Mouse (Mus musculus): ENCODE measurements around the gene Slfn5.
"Not testable (repeated sequence)": the region's sequence is repeated elsewhere in the genome, so short reads cannot be mapped to it uniquely, and the experiment has no call there.

Gene Slfn5

DNA sequence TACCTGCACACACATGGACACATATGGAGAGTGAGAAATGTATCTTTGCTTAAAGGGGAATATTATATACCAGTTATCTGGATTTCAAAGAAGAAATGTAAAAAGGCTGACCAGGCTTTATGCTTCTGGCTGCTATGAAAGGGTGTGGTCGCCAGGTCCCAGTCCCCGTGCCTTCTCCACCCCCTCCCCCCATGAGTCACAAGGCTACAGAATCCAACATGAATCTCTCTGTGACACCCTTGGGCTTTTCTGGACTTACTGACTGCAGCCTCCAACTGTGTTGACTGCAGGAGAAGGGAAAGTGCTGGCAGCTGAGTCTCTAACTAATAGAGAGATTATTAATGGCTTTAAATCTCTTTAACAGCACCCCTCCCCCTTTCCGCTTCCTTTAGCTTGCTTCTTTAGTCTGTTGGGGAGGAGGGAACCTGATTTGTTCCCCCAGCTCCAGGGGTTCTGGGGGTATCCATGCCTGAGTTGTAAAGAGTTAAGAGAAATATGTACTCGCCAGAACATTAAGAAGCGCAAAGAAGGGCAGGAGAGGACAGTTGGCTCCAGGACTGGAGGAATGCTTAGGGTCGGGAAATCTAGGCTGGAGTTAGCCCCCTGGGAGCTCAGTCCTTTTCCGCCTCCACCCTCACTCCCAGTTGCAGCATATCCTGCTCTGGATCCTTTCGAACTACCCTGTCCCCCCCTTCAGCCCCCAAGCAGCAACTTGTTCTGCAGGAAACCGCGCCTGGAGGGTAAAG, at the start of gene Slfn5:
Gene Slfn5 (plus strand): TSS at position 614 of the 746 bp plus-strand sequence.
- in situ Hi-C loops (cut with MboI) = no loop called here

DNA sequence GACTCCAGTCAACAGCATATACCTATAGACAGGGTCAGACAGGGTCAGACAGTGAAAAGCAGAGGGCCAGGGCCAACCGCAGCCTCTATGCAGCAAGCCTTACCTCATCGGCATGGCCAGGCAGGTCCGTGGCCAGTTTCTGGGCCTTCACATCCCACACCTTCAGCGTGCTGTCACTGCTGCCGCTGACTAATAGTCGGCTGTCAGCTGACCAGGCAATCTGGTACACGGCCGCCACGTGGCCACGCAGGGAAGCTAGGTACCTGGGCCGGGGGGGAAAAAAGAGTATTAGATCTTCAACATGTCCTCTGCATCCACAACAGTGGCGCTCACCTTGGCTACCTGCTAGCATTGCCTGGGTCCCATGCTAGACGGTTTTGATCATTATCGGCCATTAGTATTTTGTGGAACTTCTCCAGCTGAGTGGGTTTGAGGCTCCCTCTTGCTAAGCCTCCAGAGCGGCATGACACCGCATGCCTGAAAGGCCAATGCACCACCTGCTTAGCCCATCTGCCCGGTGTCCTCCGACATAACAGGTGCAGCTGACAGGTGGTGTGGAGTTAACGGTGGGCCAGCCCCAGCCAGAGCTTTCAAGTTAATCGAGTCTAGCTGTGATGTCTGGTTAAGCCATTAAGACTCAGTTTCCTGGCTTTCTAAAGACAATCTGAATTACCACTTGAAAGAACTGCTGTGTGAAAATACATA, 49.4 kb upstream of the Slfn5 start:
- in situ Hi-C loops (cut with MboI) = loop anchor here (25.0 kb wide), 1 partner anchor 286 kb away; the partner anchor contains the start of genes Slfn3 and Slfn4

DNA sequence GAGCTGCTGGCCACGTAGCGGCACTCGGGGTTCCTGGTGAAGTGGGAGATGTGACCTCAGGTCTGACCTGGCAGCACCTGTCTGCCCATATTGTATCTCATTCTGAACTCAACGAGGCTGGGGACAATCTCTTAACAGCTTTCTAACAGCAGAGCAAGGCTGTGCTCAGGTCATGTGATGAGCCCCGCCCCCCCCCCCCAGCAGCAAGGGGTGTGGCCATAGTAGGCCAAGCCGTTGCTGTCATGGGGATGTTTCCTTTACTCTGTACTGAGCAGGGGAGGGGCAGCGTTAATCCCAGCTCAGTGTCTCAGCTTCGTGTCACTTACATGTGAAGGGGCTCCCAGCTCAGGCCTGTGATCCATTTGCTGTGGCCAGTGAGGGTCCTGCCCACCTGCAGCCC, 46.2 kb upstream of the Slfn5 start:
- in situ Hi-C loops (cut with MboI) = loop anchor here (25.0 kb wide), 1 partner anchor 282 kb away; the partner anchor contains the start of genes Slfn3 and Slfn4

DNA sequence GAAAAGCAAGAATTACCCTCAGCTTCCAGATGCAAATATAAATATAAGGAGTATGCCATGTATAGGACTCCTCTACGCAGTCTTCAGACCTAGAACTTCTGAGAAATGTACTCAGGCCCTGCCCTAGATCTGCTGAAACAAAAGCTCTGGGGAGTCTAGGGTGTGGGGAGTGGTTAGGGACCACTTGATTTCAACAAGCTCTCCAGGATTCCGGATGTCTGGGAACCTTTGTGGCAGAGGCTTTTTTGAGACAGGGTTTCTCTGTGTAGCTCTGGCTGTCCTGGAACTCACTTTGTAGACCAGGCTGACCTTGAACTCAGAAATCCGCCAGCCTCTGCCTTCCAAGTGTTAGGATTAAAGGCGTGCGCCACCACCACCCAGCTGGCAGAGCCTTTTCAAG, 45.3 kb upstream of the Slfn5 start:
- in situ Hi-C loops (cut with MboI) = loop anchor here (25.0 kb wide), 1 partner anchor 281 kb away; the partner anchor contains the start of genes Slfn3 and Slfn4

DNA sequence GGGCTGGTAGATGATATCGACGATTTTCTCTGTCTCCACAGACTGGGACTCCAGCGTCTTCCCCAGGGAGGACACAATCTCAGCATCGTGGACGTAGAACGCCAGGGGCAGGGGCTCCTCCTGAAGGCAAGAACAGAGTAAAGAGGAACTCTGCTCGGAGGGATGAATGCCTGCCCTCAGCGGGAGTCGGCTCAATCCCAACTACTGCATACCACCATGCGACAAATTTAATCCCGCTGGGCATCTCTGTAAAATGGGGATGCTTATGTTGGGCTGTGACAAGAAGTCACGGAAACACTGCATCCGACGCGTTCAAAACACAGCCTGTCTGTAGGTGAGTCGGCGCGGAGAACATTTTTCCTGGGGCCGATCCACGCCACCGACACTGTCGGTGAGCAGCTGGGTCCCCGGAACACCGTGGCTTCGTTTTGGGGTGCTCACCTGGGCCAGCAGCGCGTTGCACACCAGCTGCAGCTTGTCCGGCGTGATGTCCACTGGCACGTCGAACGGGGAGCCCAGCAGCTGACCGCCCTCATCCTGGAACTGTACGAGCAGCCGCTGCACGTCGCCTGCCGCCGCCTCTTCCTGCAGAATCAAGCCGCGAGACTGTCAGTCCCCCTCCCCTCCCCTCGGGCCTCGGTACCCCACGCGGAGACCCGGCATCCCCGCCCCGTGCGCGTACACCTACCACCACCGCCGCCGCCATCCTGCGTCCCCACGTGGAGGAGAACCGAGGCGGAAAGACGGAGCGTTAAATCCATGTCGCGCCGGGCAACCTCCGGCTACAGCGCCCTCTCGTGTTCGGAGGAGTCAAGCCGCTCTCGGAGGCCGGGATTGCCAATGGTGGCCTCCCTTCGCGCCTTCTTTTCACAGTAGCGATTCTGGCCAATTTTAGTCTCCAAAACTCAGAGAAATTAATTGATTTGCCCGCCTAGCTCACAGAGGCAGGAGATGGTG, 43.2 kb upstream of the Slfn5 start, which contains the start of gene Nle1:
Gene Nle1 (minus strand): TSS at position 761 of the 957 bp plus-strand sequence.
- in situ Hi-C loops (cut with MboI) = loop anchor here (25.0 kb wide), 1 partner anchor 279 kb away; the partner anchor contains the start of genes Slfn3 and Slfn4

DNA sequence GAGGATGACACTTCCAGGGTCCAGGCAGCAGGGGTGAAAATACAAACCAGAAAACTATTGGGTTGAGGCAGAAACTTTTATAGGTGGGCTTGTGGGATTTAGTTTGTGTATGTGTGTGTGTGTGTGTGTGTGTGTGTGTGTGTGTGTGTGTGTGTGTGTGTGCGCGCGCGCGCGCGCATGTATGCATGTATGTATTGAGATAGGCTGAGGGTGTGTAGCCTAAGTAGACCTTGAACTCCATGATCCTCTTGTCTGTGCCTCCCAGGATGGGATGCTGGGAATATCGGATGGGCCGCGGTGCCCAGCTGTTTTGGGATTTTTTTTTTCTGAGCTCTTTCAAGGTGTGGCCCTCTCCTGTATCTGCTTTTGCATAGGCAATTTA, 42.5 kb upstream of the Slfn5 start:
- in situ Hi-C loops (cut with MboI) = loop anchor here (25.0 kb wide), 1 partner anchor 279 kb away; the partner anchor contains the start of genes Slfn3 and Slfn4

DNA sequence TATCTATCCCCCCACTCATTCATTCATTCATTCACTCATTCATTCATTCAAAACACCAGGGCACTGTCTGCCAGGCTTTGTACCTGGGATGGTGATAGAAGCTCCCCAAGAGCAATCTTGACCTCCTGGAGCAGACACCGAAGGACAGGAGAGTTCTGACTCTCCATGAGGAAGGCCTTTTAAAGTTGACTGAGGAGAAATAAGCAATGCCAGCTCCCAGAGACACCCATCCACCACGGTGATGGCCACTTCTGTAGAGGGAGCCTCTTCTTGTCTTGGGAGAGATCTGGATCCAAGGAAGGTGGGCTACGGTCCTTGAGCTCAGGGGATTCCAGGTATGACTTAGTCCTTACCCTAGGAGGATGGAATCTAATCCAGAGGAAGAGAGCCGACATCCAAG, 40.9 kb upstream of the Slfn5 start, which contains the start of gene Unc45b:
Gene Unc45b (plus strand): TSS at position 301 of the 400 bp plus-strand sequence.
- in situ Hi-C loops (cut with MboI) = loop anchor here (25.0 kb wide), 1 partner anchor 277 kb away; the partner anchor contains the start of genes Slfn3 and Slfn4

DNA sequence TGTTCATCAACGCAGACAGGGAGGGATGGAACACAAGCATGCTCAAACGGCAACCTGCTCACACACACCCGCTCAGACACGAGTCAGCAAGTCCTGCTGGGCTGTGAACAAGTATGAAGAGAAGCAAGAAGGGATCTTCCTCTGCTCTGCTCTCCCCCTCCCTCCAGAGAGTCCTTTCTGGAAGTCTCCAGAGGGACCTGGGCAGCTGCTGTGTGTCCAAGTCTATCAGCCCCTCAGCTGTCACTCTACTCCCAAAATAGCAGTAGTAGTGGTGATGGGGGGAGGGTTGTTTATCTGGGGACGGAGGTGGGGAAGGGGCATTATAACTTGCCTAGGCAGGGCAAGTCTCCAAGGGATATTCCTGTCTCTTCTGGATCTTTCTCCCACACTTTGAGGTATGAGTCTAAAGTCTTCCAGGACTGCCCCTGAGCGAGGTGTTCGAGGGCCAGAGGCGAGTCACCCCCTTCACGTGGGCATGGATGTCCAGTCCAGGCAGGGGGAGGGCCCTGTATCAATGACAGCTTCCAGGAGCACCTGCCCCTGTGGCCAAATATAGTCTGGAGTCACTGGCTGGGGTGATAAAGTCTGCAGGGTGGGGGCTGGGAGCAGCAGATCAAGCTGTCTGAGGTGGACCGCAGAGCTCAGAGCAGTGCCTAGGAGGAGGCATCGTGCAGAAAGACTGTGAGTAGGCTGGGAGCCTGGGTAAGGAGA, 40.3 kb upstream of the Slfn5 start:
- in situ Hi-C loops (cut with MboI) = loop anchor here (25.0 kb wide), 1 partner anchor 276 kb away; the partner anchor contains the start of genes Slfn3 and Slfn4

DNA sequence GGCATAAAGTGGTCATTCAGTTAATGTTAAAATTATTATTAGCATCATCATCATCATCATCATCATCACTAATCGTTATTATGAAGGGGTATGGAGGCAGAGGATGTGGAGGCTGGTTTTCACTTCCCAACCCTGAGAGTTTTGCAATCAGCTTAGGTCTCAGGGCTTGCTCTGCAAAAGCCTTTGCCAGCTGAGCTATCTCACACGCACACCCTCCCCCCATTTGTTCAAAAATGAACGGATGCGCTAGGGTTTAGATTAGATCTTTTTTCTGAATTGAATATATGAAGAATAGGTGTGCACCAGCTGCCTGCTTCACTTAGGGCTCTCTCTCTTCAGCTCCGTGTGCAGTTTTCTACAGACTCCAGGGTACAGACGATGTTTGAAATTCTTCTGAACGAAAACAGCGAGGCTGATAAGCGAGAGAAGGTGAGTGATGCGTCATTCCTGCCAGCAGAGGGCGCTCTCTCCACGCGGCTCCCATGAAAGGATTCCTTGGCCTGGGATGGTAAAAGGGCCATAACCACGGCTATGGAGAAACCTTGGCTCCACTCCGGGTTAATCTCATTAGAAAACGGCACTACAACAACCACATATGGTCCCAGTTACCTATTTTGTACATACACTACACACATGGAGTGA, 36.3 kb upstream of the Slfn5 start:
- in situ Hi-C loops (cut with MboI) = loop anchor here (5.0 to 25.0 kb wide), 2 partner anchors 47 to 272 kb away; partner anchors contain the start of genes Slfn3 and Slfn4

DNA sequence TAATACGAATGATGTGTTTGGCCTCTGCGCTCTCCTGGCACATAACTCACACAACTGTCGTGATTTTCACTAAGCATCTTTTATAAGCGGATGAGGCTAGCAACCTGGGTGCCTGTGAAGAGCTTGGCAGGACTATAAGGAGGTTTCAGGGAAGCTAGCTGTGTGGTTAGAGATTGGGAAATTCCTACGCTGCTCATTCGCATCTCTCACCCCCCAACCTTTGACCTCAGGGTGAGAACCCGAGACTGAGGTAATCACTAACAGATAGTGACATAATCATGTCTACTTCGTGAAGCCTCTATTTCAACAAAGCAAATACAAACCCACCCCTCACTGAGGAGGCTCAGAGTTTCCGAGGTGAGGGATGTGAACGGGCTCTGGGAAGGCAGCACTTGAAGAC, 30.4 kb upstream of the Slfn5 start:
- in situ Hi-C loops (cut with MboI) = loop anchor here (25.0 kb wide), 1 partner anchor 267 kb away; the partner anchor contains the start of genes Slfn3 and Slfn4

DNA sequence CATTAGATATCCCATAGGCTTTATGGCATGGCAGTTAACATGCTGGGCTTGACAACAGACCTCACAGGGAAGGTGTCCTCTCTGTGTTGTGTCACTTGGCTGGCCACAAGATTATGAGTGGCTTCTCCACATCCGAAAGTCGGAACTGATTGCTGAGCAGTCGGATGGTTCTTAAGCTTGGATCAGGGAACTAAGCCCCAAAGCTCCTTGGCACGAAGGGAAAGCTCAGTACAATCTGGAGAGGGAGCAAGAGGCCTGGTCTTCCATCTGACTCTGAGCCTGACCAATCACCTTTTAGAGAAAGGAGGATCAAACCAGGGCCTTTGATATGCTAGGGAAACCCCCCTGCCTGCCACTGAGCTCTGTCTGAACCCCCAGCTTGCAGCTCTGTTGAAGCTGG, 29.5 kb upstream of the Slfn5 start:
- in situ Hi-C loops (cut with MboI) = loop anchor here (25.0 kb wide), 1 partner anchor 266 kb away; the partner anchor contains the start of genes Slfn3 and Slfn4

DNA sequence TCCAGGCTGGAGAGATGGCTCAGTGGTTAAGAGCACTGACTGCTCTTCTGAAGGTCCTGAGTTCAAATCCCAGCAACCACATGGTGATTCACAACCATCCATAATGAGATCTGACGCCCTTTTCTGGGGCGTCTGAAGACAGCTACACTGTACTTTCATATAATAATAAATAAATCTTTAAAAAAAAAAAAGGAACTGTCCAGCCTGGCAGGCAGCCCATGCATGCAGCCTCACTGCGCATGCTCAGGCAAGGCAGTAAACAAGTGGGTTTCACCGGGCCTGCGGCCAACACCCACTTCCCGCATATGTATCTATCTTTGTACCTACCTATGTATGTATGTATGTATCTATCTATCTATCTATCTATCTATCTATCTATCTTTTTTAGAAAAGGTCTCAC, 27.2 kb upstream of the Slfn5 start:
- in situ Hi-C loops (cut with MboI) = loop anchor here (25.0 kb wide), 1 partner anchor 263 kb away; the partner anchor contains the start of genes Slfn3 and Slfn4

DNA sequence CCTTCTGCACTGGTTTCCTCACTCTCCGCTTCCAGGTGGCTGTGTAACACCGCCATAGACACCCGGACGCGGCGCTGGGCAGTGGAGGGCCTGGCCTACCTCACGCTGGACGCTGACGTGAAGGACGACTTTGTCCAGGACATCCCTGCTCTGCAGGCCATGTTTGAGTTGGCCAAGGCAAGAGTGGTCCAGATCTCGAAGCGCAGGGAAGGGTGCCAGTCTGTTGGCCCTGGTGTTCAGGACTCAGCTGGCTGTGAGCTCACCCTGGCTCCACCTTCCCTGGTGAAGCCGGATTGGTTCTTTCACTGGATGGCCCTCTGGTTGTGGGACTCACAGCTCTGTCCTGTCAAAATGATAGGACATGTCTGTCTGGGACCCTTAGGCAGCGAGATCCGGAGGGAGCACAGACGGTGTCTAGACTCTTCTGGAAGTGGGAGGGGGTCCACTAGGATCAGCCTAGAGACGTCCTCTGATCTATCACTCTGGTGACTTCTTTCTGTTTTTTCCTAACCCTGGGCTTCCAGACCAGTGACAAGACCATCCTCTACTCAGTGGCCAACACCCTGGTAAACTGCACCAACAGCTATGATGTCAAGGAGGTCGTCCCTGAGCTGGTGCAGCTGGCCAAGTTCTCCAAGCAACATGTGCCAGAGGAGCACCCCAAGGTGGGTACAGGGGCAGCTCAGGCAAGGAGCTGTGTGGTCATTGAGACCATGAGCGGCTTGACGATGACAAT, 22.1 kb upstream of the Slfn5 start:
- in situ Hi-C loops (cut with MboI) = no loop called here

DNA sequence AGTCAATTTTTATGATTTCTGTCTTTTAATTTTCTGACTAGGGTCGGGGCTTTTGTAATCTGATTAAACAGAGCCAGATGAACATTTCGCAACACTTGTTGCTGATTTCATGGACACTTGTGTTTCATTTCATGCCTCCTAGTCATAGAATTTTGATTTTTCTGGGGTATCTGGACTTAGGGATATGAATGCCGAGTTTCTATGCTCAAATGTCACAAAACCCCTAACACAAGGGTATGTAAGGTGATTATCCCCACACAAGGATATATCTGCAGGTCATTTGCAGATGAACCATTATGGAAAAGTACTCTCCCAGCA, 21.6 kb upstream of the Slfn5 start:
- in situ Hi-C loops (cut with MboI) = no loop called here

DNA sequence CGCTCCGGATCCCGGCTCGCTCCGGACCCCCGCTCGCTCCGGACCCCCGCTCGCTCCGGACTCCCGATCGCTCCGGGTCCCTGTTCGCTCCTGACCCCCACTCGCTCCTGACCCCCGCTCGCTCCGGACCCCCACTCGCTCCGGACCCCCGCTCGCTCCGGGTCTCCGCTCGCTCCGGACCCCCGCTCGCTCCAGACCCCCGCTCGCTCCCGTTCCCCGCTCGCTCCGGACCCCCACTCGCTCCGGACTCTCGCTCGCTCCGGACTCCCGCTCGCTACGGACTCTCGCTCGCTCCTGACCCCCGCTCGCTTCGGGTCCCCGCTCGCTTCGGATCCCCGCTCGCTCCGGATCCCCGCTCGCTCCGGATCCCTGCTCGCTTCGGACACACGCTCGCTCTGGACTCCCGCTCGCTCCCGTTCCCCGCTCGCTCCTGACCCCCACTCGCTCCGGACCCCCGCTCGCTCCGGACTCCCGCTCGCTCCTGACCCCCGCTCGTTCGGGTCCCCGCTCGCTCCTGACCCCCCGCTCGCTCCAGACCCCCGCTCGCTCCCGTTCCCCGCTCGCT, 20.7 kb upstream of the Slfn5 start:
- in situ Hi-C loops (cut with MboI) = not testable (repeated sequence)

DNA sequence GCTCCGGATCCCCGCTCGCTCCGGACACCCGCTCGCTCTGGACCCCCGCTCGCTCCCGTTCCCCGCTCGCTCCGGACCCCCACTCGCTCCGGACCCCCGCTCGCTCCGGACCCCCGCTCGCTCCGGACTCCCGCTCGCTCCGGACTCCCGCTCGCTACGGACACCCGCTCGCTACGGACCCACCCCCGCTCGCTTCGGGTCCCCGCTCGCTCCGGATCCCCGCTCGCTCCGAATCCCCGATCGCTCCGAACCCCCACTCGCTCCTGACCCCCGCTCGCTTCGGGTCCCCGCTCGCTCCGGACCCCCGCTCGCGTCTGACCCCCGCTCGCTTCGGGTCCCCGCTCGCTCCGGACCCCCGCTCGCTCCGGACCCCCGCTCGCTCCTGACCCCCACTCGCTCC, 20.0 kb upstream of the Slfn5 start:
- in situ Hi-C loops (cut with MboI) = not testable (repeated sequence)

DNA sequence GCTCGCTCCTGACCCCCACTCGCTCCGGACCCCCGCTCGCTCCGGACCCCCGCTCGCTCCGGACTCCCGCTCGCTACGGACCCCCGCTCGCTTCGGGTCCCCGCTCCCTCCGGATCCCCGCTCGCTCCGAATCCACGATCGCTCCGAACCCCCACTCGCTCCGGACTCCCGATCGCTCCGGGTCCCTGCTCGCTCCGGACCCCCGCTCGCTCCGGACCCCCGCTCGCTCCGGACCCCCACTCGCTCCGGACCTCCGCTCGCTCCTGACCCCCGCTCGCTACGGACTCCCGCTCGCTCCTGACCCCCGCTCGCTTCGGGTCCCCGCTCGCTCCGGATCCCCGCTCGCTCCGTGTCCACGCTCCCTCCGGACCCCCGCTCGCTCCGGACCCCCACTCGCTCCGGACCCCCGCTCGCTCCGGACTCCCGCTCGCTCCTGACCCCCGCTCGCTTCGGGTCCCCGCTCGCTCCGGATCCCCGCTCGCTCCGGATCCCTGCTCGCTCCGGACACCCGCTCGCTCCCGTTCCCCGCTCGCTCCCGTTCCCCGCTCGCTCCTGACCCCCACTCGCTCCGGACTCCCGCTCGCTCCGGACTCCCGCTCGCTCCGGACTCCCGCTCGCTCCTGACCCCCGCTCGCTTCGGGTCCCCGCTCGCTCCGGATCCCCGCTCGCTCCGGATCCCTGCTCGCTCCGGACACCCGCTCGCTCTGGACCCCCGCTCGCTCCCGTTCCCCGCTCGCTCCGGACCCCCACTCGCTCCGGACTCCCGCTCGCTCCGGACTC, 19.3 kb upstream of the Slfn5 start:
- in situ Hi-C loops (cut with MboI) = not testable (repeated sequence)

DNA sequence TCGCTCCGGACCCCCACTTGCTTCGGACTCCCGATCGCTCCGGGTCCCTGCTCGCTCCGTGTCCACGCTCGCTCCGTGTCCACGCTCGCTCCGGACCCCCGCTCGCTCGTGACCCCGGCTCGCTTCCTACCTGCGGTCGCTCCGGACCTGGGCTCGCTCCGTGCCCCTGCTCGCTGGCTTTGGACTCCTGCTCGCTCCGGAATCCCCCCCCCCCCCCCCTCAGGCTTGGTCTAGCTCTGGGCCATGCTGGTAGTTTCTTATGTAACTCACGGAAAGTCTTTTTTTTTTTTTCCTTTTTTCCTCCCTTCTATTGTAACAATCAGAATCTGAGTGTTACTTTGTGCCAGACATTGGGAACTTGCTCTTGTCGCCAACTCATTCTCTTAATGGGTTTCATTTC, 18.0 kb upstream of the Slfn5 start:
- in situ Hi-C loops (cut with MboI) = no loop called here

Measured in mature B cell (primary cell).